In genomic region chr7:46613091-46613490, GRCm38 (mm10) we compare ENCODE assay signal across 10 mouse cellular contexts. TPM values are rescaled to one million over a fixed set of nuclear protein-coding genes. Genes with fewer than 3 reads are reported as not detected.
DNase-seq lines count a peak whose midpoint lies in the region; ATAC-seq and TF ChIP-seq lines count a peak whose summit lies in the region.
"Had no signal": no experiment of that assay in that cellular context is flagged by ENCODE, and none has a peak within 500 bp of the region (broad histone marks: within the 10 kb centered on the region; RNA-seq: fewer than 3 reads in every experiment).

No protein-coding gene starts in this region.

- no peak overlapping the region for H3K4me3 ChIP-seq in heart, embryonic 15.5 days
- H3K4me3 ChIP-seq in heart, embryonic 12.5 days = no peak overlapping the region
- H3K4me3 ChIP-seq in kidney, embryonic 14.5 days (ENCODE audit: low read length) = no peak overlapping the region
- H3K4me3 ChIP-seq in myocyte = no peak overlapping the region
- H3K4me3 ChIP-seq: hindbrain, embryonic 13.5 days; limb, embryonic 13.5 days had no signal

- ATAC-seq in heart, embryonic 15.5 days (replicated peaks; ENCODE audit: insufficient number of reproducible peaks, insufficient read depth, low FRiP score, low read depth) = 0 out of 2 replicates have a peak, but pooled peaks have one; percentile 12
- ATAC-seq in heart, embryonic 12.5 days (ENCODE audit: insufficient number of reproducible peaks, low FRiP score) = no peak
- ATAC-seq in kidney, embryonic 14.5 days (ENCODE audit: low FRiP score, low TSS enrichment) = peak; percentile 45; the same call in 1 of the 2 replicates

- H3K9me3 ChIP-seq in heart, embryonic 15.5 days (replicated peaks) = no peaks in the 10 kb centered on the region
- H3K9me3 ChIP-seq in heart, embryonic 12.5 days (replicated peaks) = no peaks in the 10 kb centered on the region
- no peaks in the 10 kb centered on the region for H3K9me3 ChIP-seq in kidney, embryonic 14.5 days (ENCODE audit: control insufficient read depth, low read length)
- H3K9me3 ChIP-seq: hindbrain, embryonic 13.5 days; limb, embryonic 13.5 days had no signal

- DNase-seq in cerebellum, adult 9-11 months = peak; percentile 72
- no peak for DNase-seq in yolk sac, embryonic 10.5 days (ENCODE audit: low spot score)
- DNase-seq in urinary bladder, postnatal 36 days (ENCODE audit: low spot score in 2 of 2) = no peak
- DNase-seq: layer of hippocampus, adult 9-11 months had no signal

- no peaks in the 10 kb centered on the region for H3K27me3 ChIP-seq in heart, embryonic 15.5 days
- H3K27me3 ChIP-seq in heart, embryonic 12.5 days (replicated peaks) = no peaks in the 10 kb centered on the region
- H3K27me3 ChIP-seq in kidney, embryonic 14.5 days (ENCODE audit: control insufficient read depth, insufficient read depth, low read length) = no peaks in the 10 kb centered on the region
- H3K27me3 ChIP-seq in myocyte (ENCODE audit: control insufficient read depth, insufficient read depth, insufficient read length) = no peaks in the 10 kb centered on the region
- H3K27me3 ChIP-seq: hindbrain, embryonic 13.5 days; limb, embryonic 13.5 days had no signal

- H3K9ac ChIP-seq in heart, embryonic 15.5 days = no peak overlapping the region
- H3K9ac ChIP-seq in heart, embryonic 12.5 days = no peak overlapping the region
- H3K9ac ChIP-seq in kidney, embryonic 14.5 days (ENCODE audit: low read depth, low read length) = no peak overlapping the region
- H3K9ac ChIP-seq: hindbrain, embryonic 13.5 days; limb, embryonic 13.5 days had no signal

- H3K27ac ChIP-seq in heart, embryonic 15.5 days = no peak overlapping the region
- no peak overlapping the region for H3K27ac ChIP-seq in heart, embryonic 12.5 days (ENCODE audit: poor library complexity, severe bottlenecking)
- H3K27ac ChIP-seq in kidney, embryonic 14.5 days (ENCODE audit: low read depth, low read length) = no peak overlapping the region
- H3K27ac ChIP-seq: hindbrain, embryonic 13.5 days; limb, embryonic 13.5 days had no signal

- peaks cover 28% of the 10 kb centered on the region for H3K4me1 ChIP-seq in heart, embryonic 15.5 days (replicated peaks)
- H3K4me1 ChIP-seq in heart, embryonic 12.5 days (replicated peaks) = peaks cover 34% of the 10 kb centered on the region
- peaks cover 10% of the 10 kb centered on the region; the same call in 1 of the 2 replicates for H3K4me1 ChIP-seq in kidney, embryonic 14.5 days (ENCODE audit: control insufficient read depth, insufficient read depth, low read length)
- H3K4me1 ChIP-seq: hindbrain, embryonic 13.5 days had no signal

- H3K79me2 ChIP-seq in myocyte (ENCODE audit: control insufficient read depth, insufficient read depth) = no peaks in the 10 kb centered on the region

- no peak overlapping the region for H3ac ChIP-seq in myocyte (ENCODE audit: control insufficient read depth, insufficient read length)

- no peak for TF ChIP-seq POLR2A in myocyte (IDR thresholded peaks at IDR 0.05; ENCODE audit: insufficient read length, low read depth)

- no peaks in the 10 kb centered on the region for H3K36me3 ChIP-seq in heart, embryonic 15.5 days
- no peaks in the 10 kb centered on the region for H3K36me3 ChIP-seq in heart, embryonic 12.5 days
- H3K36me3 ChIP-seq in kidney, embryonic 14.5 days (ENCODE audit: control insufficient read depth, insufficient read depth, low read length) = no peaks in the 10 kb centered on the region
- no peaks in the 10 kb centered on the region for H3K36me3 ChIP-seq in myocyte (ENCODE audit: control insufficient read depth, insufficient read depth)

- H3K4me2 ChIP-seq in heart, embryonic 15.5 days = no peak overlapping the region
- no peak overlapping the region for H3K4me2 ChIP-seq in heart, embryonic 12.5 days
- no peak overlapping the region for H3K4me2 ChIP-seq in kidney, embryonic 14.5 days (replicated peaks; ENCODE audit: low read depth, low read length)
- no peak overlapping the region for H3K4me2 ChIP-seq in myocyte (ENCODE audit: low read depth)
- H3K4me2 ChIP-seq: hindbrain, embryonic 13.5 days; limb, embryonic 13.5 days had no signal

- 55% methylated on average over 10 of the region's 10 CpGs for WGBS in heart, embryonic 15.5 days
- 64% methylated on average over 10 of the region's 10 CpGs for WGBS in heart, embryonic 12.5 days
- WGBS in kidney, embryonic 14.5 days = 36% methylated on average over 10 of the region's 10 CpGs

TF ChIP-seq in myocyte, 11 proteins besides CTCF, POLR2A, EP300 and RAD21:
- no peak for TF ChIP-seq REST (IDR thresholded peaks at IDR 0.05; ENCODE audit: insufficient read depth, insufficient read length)
- TF ChIP-seq MYOG (IDR thresholded peaks at IDR 0.05; ENCODE audit: control insufficient read depth in 1 of 3, insufficient read depth in 1 of 3, insufficient read length in 2 of 3, low read depth in 2 of 3) = peak; percentile 16 to 67 (median 27)
- TF ChIP-seq MYOD1 (IDR thresholded peaks at IDR 0.05; ENCODE audit: control insufficient read depth in 1 of 3, insufficient read length in 2 of 3, low read depth in 2 of 3) = peak in 2 of 3 experiments; percentile 56 to 82

RNA-seq across cellular contexts. Expression of gene Sergef, which starts 26.5 kb away (rescaled TPM):
- polyA plus RNA-seq in heart, embryonic 15.5 days (2015; fragmentation: Nextera tagmentation; extraction: Ambion mirVana) = 9.3 and 10.3 TPM in 2 replicates
- polyA plus RNA-seq in heart, embryonic 12.5 days (2016; fragmentation: Nextera tagmentation; extraction: Ambion mirVana) = 9.8 and 11.3 TPM in 2 replicates
- 10.9 and 15.7 TPM in 2 replicates for polyA plus RNA-seq in kidney, embryonic 14.5 days (2014; fragmentation: Nextera tagmentation; extraction: Ambion mirVana)
- 13.9 TPM for polyA plus RNA-seq in myocyte (2012; fragmentation: generic; extraction: Trizol)

RNA-seq across cellular contexts. Expression of gene Tph1, which starts 59.2 kb away (rescaled TPM):
- polyA plus RNA-seq in heart, embryonic 15.5 days (2015; fragmentation: Nextera tagmentation; extraction: Ambion mirVana) = 0.23 and 0.76 TPM in 2 replicates
- not detected in 2 replicates for polyA plus RNA-seq in heart, embryonic 12.5 days (2016; fragmentation: Nextera tagmentation; extraction: Ambion mirVana)
- 0.86 and 1.1 TPM in 2 replicates for polyA plus RNA-seq in kidney, embryonic 14.5 days (2014; fragmentation: Nextera tagmentation; extraction: Ambion mirVana)
- 0.17 TPM for polyA plus RNA-seq in myocyte (2012; fragmentation: generic; extraction: Trizol)
